Mouse (Mus musculus): Measurements from ENCODE around the gene Sco2.

Sco2 gene

DNA sequence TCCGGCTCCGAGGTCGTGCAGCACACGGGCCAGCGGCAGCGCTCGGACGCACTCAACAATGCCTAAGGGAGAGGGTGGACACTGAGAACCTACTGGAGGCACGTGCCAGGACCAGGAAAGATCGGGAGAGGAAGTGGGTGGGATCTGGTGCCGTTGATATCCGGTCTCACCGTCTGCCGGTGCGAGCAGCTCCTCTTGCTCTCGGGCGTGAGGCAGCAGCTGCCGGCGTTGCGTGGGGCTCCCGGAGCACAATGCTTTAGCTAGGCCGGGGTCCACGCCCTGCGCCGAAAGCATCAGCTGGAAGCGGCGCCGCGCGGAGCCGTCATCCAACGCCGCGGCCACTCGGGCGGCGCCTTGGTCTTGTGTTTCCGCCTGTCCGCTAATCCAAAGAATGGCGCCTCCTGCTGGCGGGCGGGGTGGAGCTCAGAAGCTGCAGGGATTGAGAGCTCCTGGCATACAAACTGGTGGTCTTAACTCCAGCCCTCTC is at the start of gene Sco2:
TSS of gene Sco2 (minus strand) at position 85 of the 487 bp plus-strand sequence.
- peak; percentile 73 for DNase-seq (ENCODE audit: low spot score)

DNA sequence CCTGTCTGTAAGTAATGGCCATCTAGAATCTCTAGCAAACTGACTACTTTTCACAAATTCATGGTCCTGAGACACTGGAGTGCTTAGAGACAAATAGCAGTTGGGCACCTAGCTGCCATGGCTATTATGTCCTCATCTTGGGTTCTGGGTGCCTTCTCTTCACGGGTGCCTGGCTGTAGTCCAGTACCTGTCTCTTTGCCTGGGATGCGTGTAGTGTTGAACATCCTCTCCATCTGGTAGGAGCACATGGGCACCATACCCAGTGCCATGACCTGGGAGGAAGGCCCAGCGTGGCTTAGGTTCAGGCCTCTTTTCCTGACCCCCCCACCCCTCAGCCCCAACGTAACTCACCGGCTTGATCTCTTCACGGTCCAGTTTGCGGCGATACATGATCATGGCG is 48.3 kb upstream of the Sco2 start:
- no peak for DNase-seq (ENCODE audit: low spot score)

DNA sequence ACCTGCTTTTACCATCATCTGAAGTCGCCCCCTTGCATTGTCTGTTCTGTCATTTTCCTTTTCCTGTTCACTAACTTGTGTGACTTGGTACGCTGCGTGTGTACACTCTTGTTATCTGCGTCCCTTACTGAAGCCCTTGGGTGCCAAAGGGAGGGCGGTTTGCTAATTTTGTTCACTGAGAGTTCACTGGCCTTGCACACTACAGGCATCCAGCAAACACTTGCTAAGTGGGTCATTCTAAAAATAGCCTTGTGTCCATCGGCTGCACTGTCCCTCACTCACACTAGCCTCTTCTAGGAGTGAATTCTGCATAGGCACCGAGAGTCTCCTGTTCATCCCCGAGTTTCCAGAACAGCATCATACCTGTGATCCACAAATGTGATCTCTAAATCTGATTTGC is 41.6 kb upstream of the Sco2 start:
- no peak for DNase-seq (ENCODE audit: low spot score)

DNA sequence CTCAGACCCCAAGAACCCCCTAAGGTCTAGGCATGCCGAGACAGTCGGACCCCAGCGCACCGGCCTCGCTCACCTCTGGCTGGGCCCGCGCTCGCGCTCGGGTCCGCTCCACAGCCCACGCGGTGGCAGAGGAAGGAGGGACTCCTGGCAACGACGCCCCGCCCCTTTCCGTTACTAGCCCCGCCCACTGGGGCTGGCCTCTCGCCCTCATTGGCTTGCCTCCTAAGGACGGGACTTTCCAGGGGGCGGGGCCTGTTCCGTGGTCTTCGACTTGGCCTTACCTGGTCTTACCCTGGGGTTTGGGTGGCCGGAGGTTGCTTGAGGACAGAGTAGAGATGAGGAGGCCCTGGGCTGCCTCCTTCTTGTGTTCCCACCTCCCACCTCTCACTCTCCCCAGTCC is 36.5 kb upstream of the Sco2 start, which contains the start of gene Syce3:
TSS of gene Syce3 (minus strand) at position 386 of the 400 bp plus-strand sequence.
- DNase-seq (ENCODE audit: low spot score): no peak

DNA sequence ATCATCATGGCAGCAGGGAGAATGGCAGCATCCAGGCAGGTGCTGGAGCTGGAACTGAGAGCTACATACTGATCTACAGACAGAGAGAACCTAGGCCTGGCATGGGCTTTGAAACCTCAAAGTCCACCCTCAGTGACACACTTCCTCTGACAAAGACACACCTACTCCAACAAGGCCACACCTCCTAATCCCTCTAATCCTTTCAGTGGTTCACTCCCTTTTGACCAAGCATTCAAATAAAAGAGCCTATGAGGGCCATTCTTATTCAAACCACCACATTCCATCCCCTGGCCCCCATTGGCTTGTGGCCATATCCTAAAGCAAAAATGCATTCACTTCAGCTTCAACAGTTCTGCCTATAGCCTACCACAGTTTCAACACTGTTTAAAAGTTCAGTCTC is 33.0 kb upstream of the Sco2 start:
- no peak for DNase-seq (ENCODE audit: low spot score)

DNA sequence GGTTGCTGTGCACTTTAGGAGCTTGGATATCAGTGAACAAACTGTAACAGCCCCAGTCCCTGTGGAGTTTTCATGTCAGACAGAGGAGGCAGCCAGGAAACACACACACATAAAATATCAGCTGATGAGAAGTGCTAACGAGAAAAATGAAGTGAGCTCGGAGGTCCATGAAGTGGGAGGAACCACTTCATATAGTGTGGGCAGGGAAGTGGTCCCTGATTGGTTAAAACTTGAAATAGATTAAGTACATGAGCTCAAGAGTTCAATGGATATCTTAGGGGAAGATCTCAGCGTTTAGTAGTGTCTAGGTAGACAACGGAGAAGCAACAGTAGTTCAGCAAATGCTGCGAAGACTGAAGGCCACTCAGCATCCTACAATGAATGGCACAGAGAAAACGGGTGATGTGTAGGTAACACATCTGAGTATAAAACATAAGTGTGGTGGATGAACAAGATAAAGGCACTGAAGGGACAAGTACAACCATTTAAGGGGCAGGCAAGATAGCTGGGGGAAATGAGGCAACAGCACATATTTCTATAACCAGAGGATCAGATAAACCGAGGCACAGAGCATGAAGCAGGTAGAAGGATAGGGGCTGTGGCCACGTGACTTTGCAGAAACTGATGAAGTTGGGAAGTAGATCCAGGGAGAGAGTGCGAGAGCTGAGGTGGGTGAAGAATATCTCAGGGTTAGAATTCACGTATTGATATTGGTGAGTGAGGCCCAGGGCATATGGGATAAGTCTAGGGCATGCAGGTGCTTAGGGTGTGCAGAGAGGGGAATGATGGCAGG is 31.4 kb upstream of the Sco2 start:
- DNase-seq (ENCODE audit: low spot score): no peak

DNA sequence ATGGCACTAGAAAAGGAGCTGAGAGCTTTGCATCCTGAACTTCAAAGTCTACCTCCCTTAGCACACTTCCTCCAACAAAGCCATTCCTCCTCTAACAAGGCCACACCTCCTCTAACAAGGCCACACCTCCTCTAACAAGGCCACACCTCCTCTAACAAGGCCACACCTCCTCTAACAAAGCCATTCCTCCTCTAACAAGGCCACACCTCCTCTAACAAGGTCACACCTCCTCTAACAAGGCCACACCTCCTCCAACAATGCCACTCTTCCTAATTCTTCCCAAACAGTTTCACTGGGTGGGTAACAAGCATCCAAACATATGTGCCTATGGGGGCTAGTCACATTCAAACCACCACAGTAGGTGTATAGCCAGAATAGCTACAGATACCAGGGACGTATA is 28.8 kb upstream of the Sco2 start:
- DNase-seq (ENCODE audit: low spot score): no peak

DNA sequence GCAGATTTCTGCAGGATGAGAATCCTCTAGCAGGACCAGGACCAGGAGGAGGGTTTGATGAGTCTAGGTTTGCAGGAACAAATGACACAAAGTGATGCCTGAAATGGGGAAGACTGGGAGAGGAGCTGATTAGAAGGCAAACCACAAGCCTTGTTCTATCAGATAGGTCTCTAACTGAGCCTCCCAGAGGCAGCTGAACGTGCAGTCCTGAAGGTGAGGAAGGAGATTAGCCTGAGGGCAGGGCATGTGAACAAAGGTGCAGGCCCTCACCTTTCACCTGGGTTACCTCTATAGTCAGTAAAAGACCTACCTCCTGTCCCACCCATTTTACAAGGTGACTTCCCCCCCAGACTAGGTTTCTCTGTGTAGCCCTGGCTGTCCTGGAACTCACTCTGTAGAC is 26.1 kb upstream of the Sco2 start:
- no peak for DNase-seq (ENCODE audit: low spot score)

DNA sequence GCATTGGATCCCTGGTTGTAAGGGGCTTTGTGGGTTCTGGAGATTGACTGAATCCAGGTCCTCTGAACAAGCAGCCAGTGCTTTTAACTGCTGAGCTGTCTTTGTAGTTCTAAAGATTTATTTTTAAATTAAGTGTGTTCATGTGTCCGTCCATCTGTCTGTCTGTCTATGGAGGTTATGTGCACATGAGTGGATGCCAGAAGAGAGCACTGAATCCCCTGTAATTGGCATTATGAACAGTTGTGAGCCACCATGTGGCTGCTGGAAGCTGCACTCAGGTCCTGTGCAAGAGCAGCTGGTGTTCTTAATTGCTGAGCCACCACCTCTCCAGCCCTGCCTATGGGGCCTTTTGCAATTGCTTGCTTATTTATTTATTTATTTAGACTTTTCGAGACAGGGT is 24.5 kb upstream of the Sco2 start:
- DNase-seq (ENCODE audit: low spot score): no peak

DNA sequence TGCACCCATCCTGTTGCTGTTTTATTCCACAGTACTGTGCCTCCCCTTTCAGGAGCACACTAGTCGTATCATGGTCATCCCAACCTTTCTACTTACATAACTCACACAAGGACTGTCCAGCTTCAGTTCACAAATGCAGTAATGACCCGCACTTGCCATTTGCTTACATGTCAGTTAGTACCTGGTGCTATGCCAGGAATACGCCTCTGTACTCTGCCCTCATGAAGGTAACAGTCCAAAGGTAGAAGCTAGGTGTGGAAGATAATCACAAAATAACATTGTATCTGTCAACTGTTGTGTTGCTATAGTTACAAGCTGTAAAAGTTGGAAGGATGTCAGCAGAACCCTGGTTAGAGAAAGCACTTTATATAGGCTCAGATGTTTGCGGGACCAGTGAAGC is 23.2 kb upstream of the Sco2 start:
- no peak for DNase-seq (ENCODE audit: low spot score)

DNA sequence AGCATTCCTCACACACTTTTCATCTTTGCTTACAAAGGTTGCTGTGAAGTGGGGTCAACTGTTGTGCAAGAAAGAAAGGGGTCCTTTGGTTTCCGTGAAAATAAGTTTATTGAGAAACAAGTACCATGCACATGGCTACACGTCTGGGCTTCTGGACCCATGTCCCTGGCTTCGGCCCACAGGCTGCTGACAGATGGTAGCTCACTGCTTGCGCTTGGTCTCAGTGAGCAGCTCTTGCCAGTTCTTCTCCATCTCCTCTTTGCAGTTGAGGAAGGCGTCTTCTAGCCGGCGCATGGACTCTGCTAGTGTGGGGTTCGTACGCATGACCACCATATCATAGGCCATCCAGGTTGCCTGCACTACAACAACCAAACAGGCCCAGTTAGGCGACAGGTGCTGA is 16.4 kb upstream of the Sco2 start:
- no peak for DNase-seq (ENCODE audit: low spot score)

DNA sequence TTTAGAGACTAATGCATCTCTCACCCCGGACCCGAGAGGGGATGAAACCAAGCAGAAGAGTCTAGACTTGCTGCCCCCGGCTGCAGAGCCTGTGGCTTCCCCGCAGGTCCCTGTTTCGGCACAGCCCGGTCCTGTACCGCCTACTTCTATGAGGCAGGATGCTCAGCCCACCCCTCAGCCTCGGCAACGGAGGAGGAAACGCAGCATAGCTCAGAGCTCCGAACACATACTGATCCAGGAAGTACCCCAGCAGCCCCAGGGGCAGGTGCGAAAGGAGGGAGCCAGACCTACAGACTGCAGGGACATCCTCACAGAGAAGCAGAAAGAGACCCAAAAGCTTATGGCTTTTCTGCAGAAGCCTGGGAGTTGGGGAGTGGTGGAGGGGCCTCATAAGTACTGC is 13.5 kb upstream of the Sco2 start:
- DNase-seq (ENCODE audit: low spot score): no peak

DNA sequence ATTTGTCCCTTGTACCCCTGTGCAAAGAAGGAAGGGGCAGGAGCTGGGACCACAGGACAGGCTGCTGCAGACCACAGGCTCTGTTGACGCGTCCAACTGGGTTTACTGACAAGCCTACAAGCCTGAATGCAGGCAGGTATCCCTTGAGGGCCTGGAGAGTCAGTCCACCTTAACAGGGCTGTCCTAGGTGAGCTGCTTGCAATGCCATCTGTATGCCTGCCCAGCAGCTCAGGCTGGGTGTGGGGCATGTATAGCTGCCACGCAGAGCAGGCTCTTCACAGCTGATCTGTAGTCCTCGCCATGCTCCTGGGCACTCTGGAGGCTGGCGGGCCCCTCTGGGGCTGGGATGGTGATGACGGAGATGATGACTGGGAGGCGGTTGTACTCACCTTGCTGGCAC is 11.0 kb upstream of the Sco2 start, which contains the start of gene Klhdc7b:
TSS of gene Klhdc7b (plus strand) at position 301 of the 400 bp plus-strand sequence.
- no peak for DNase-seq (ENCODE audit: low spot score)

DNA sequence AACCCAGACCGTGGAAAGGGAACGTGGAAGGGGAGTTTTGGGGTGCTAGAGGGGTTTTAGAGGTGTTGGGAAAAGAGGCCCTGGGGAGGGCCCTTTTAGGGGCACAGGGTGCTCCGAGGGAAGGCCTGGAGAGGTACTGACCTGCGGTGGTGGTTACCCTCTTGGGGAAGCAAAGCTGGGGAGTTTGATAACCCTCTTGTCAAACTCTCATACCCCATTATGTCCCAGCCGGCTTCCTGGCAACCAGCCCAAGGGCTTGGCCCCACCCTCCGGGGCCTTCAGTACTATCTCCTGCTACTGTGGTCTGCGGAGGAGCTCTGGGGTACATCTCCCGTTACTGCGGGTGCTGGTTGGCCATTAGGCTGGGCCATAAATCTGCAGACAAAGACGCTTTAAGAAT is 5.8 kb upstream of the Sco2 start:
- DNase-seq (ENCODE audit: low spot score): no peak

DNA sequence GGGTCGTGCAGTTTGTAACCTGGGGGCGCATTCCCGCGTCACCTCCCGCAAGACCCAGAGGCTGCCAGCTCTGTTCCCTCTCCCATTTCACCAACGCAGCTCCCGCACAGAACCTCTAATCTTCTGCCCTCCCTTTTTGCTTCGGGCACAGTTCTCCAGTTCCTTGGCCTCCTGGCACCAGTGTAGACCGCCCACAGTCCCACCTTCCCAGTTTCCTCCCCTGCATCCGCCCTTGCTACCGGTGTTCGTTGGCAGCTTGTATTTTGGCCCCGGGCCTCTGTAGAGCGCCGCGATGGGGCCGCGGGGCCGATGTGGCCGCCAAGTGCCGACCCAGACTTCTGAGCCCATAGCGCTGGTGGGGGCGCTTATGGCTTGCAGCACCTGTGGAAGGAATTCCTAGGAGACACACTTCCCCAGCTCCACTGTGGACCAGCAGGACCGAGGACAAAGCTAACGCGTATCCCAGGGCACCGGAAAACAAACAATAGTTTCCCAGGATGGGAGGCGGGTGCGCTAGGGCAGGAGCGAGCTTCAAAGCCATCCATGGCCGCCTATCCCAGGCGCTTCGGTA is 5.3 kb upstream of the Sco2 start, which contains the start of gene Odf3b:
TSS of gene Odf3b (minus strand) at position 452 of the 571 bp plus-strand sequence.
- DNase-seq (ENCODE audit: low spot score): no peak

DNA sequence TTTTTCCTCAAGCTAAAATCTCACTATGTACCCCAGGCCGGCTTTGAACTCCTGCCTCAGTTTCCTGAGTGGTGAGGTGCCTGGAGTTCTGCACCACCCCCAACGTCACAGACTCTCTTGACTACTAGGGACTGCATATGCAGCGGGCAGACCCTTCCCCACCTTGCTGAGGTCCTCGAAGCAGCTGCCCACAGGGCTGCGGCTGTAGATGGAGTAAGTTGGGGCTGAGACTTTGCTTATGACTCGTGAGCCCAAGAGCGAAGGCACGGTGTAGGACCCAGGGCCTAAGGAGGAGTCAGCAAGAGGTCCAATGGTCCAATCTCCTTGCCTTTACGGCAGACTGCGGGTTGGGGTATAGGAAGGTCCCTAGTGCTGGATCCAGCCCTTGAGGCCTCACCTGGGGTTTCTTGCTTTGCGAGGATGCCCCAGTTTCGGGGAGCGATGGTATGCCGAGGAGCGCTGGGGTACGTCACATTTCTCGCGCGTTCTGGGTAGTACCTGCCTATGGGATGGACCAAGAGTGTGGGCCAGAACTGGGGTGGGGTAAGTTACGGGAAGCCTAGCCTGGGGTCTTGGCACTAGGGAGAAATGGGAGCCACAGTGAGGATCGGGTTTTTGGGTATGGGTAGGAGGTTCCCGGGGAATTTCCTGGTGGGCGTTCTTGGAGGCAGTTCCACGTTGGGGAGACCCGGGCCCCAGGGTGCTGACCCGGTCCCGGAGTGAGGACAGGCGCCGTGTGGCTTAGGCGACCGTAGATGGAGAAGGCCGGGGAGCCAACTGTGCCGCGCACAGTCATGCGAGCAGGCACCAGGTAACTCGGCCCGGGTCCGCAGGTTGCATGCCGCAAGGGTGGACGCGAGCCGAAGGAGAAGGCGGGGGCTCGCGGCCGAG is 4.5 kb upstream of the Sco2 start:
- no peak for DNase-seq (ENCODE audit: low spot score)

DNA sequence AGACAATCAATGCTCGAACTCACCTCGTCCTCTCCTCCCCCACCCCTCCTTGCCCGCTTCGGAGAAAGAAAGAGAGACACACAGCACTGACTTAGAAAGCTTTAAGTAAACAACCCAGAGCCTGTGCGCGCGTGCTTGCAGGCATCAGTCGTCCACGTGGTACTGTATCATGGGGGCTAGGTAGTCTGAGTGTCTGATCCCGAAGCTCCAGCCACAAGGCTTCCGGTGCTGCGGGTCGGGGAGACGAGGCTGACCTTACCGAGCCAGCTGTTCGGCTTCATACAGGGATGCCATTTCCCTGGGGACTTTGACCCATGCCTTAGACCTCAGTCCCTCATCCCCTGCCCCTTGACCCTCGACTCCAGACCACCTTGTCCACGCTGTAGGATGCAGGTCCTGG is 3.7 kb upstream of the Sco2 start:
- DNase-seq (ENCODE audit: low spot score): no peak

DNA sequence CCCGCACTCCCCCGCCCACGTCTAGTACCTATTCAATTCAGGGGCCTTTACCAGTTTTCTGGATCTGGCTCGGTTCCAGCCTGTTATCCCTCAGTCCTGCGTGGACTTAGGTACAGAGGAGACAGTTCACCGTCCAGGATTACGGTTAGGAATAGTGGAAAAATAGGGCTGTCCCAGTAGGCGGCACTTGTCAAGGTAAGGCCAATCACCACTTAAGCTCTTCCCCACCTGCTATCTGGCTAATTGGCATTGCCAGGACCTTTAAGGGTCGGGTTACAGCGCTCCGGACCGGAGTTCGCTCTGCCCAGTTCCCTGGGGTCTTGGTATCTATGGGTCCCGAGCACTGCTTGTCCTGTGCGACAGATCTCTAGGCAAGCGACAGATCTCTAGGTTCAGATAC is 3.3 kb upstream of the Sco2 start, which contains the start of gene Tymp:
TSS of gene Tymp (minus strand) at position 83 of the 400 bp plus-strand sequence.
- no peak for DNase-seq (ENCODE audit: low spot score)

DNA sequence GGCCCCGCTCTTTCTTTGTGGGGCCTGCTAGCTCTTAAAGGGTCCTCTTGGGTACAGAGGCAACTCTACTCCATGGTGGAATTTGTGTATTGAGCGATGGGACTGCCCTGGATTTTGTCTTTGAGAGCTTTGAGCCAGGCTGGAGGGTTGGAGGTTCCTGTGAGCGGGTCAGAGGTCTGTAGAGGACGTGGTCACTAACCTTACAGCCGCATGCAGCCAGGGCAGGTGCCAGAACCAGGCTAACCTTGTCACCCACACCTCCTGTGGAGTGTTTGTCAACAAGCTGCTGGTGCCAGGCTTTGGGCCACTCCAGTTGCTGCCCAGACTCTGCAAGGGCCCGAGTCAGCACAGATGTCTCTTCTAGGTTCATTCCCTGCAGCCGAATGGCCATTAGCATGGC is 2.4 kb upstream of the Sco2 start:
- no peak for DNase-seq (ENCODE audit: low spot score)

DNA sequence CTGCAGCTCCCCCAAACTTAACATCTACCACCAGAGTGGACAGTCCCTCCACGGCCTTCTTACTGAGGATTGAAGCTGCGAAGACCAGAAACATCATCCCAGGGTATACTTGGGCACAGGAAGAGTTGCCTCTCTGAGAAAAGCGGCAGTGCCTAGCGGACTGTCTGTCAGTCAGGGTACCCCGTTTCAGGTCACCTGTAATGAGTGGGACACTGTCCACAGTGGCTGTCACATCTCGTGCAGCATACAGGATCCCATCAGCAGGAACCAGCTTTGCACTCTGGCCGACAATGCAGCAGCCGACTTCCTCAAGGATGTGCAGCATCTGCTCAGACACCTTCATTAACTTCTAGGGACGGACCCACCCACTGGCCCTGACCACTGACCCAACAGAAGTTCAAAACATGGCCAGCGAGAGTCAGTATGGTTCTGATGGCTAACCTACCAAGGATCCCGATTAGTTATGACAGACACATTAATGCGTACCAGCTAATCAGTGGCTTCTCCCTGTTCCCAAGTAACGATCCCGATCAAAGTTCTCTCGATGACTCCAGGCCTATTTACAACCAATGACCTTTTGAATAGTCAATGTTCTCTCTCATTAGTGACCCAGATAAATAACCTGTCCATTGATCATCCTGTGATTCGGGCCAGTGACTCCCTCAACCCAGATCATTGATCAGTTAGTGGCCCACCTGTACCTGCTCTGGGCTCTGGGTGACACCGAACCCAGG is 1.3 kb upstream of the Sco2 start:
- no peak for DNase-seq (ENCODE audit: low spot score)

DNA sequence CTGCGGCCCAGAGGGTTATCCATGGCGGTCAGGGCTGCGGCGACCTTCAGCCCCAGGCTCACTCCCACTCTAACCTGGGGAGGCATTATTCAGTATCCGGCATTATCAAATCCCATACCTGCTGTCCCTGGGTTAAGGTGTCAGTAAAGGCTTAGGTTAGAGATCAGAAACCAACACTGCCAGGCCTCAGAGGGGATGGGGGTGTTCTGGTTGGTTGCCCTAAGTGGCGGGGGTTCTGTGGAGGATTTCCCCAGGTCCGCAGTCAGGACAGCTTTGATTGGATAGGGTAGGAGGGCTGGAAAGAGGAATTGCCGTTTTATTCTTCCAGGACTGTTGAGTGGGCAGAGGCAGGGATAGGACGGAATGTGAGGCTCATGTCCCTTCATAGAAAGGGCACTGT is 694 bp upstream of the Sco2 start:
- DNase-seq (ENCODE audit: low spot score): no peak
